Mouse (Mus musculus): ENCODE measurements around the gene Selplg. TPM values are rescaled to one million over a fixed set of nuclear protein-coding genes. Genes with fewer than 3 reads are reported as not detected.

Selplg gene
- total and polyA plus RNA-seq, 2 experiments from 2014 or later: 1.1 to 1.8 TPM

- Histone ChIP-seq H3K9me3 (ENCODE audit: low read length) (no peaks in the 10 kb centered on the region), H3K4me1 (ENCODE audit: insufficient read depth) (peaks cover under 1% of the 10 kb centered on the region; the same call in 1 of the 2 replicates), H3K27me3 (ENCODE audit: insufficient read depth, low read length) (no peaks in the 10 kb centered on the region), H3K36me3 (ENCODE audit: insufficient read depth) (peaks cover 19% of the 10 kb centered on the region), H3K4me3 (ENCODE audit: low read depth, low read length) (no peak overlapping the region), H3K27ac (ENCODE audit: low read depth, low read length) (no peak overlapping the region), H3K4me2 (ENCODE audit: low read depth) (no peak overlapping the region), H3K9ac (no peak overlapping the region)
- 95% methylated on average over 12 of the region's 12 CpGs for WGBS
- TF ChIP-seq CTCF (IDR thresholded peaks at IDR 0.05; ENCODE audit: low read depth): no peak
- ATAC-seq: no peak
- no peak for DNase-seq
These were observed 31.6 kb upstream of the Selplg start for GRCm38 (mm10) chr5:113863994-113864393.

DNA sequence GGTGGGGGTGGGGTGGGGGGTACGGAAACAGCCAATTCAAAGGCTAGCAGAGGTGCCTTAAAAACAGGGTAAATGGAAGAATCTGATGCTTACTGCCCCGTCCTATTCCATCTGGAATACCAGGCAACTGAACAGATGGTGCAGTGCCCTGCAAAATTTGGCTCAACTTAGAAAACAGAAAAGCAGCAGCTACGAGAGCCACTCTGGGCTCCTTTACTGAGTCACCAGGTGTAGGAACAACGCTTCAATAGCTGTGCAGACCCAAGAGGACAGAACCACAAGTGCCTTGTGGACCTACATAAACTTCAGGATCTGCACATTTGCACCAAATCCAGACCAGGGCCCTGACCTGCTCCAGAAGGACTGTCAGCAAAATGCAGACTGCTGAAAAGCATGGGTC lies 30.0 kb upstream of the Selplg start:
- Histone ChIP-seq H3K4me3 (ENCODE audit: low read depth, low read length) (no peak overlapping the region), H3K27ac (ENCODE audit: low read depth, low read length) (0 out of 2 replicates have a peak overlapping the region, but pooled peaks have one; percentile 54), H3K9ac (no peak overlapping the region), H3K27me3 (ENCODE audit: insufficient read depth, low read length) (no peaks in the 10 kb centered on the region), H3K4me2 (ENCODE audit: low read depth) (no peak overlapping the region), H3K4me1 (ENCODE audit: insufficient read depth) (no peaks in the 10 kb centered on the region), H3K9me3 (ENCODE audit: low read length) (no peaks in the 10 kb centered on the region), H3K36me3 (ENCODE audit: insufficient read depth) (peaks cover 19% of the 10 kb centered on the region)
- WGBS: 55% methylated on average over 4 of the region's 4 CpGs
- ATAC-seq (no peak), DNase-seq (no peak)
- no peak for TF ChIP-seq CTCF (IDR thresholded peaks at IDR 0.05; ENCODE audit: low read depth)

DNA sequence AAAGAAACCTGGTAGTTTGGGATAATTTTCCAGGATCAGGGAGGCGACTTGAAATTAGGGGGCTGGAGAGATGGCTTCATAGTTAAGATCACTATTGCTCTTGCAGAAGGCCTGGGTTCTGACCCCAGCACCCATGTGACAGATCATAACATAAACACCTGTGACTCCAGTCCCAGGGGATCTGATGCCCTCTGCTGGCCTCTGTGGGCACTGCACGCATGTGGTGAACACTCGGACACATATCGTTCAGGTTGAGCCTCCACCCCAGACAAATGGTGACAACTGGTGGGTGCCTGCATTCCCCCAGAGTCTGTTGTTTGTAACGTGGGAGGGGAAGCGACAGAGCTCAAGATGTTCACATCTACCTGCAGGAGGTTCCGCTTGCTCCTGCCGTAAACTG lies 28.9 kb upstream of the Selplg start:
- Histone ChIP-seq H3K4me2 (ENCODE audit: low read depth) (no peak overlapping the region), H3K4me1 (ENCODE audit: insufficient read depth) (0 out of 2 replicates have a peak, but pooled peaks cover 3% of the 10 kb centered on the region), H3K27me3 (ENCODE audit: insufficient read depth, low read length) (no peaks in the 10 kb centered on the region), H3K9me3 (ENCODE audit: low read length) (no peaks in the 10 kb centered on the region), H3K27ac (ENCODE audit: low read depth, low read length) (no peak overlapping the region), H3K36me3 (ENCODE audit: insufficient read depth) (peaks cover 19% of the 10 kb centered on the region), H3K4me3 (ENCODE audit: low read depth, low read length) (no peak overlapping the region), H3K9ac (no peak overlapping the region)
- ATAC-seq (no peak), DNase-seq (no peak)
- WGBS: 94% methylated on average over 8 of the region's 8 CpGs
- peak; percentile 65 for TF ChIP-seq CTCF (IDR thresholded peaks at IDR 0.05; ENCODE audit: low read depth)

- Histone ChIP-seq H3K4me1 (ENCODE audit: insufficient read depth) (0 out of 2 replicates have a peak, but pooled peaks cover 3% of the 10 kb centered on the region), H3K27me3 (ENCODE audit: insufficient read depth, low read length) (no peaks in the 10 kb centered on the region), H3K4me2 (ENCODE audit: low read depth) (no peak overlapping the region), H3K27ac (ENCODE audit: low read depth, low read length) (no peak overlapping the region), H3K36me3 (ENCODE audit: insufficient read depth) (peaks cover 9% of the 10 kb centered on the region), H3K9ac (no peak overlapping the region), H3K4me3 (ENCODE audit: low read depth, low read length) (no peak overlapping the region), H3K9me3 (ENCODE audit: low read length) (no peaks in the 10 kb centered on the region)
- 42% methylated on average over 5 of the region's 5 CpGs for WGBS
- no peak for DNase-seq
- no peak for ATAC-seq
- TF ChIP-seq CTCF (IDR thresholded peaks at IDR 0.05; ENCODE audit: low read depth): no peak
These were observed 26.5 kb upstream of the Selplg start for GRCm38 (mm10) chr5:113858971-113859370.

DNA sequence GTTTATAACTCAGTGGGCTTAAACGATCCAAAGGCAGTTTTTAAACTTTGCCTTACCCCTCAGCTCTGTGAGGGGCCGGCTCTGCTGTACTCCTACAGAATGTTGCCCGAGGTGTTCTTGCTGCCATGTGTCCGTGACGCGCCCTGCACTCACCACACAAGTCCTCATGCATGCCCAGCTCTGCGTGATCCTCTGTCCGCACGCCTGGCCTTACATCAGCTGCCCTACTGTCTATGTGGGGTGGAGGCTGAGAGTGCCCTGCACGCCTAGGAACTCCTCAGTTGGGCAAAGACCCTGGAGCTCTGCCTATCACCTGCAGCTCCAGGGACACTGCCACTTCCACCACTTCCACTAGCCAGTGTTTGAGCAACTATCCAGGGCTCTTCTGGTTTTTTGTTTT lies 26.1 kb upstream of the Selplg start:
- DNase-seq (no peak), ATAC-seq (no peak)
- H3K4me1 ChIP-seq (ENCODE audit: insufficient read depth): 0 out of 2 replicates have a peak, but pooled peaks cover 3% of the 10 kb centered on the region
- H3K27me3 ChIP-seq (ENCODE audit: insufficient read depth, low read length): no peaks in the 10 kb centered on the region
- H3K4me3 ChIP-seq (ENCODE audit: low read depth, low read length): no peak overlapping the region
- WGBS: 81% methylated on average over 10 of the region's 10 CpGs
- H3K9me3 ChIP-seq (ENCODE audit: low read length): no peaks in the 10 kb centered on the region
- H3K27ac ChIP-seq (ENCODE audit: low read depth, low read length): no peak overlapping the region
- no peak for TF ChIP-seq CTCF (IDR thresholded peaks at IDR 0.05; ENCODE audit: low read depth)
- H3K9ac ChIP-seq: no peak overlapping the region
- H3K4me2 ChIP-seq (ENCODE audit: low read depth): no peak overlapping the region
- H3K36me3 ChIP-seq (ENCODE audit: insufficient read depth): peaks cover 4% of the 10 kb centered on the region

- Histone ChIP-seq H3K27me3 (ENCODE audit: insufficient read depth, low read length) (no peaks in the 10 kb centered on the region), H3K27ac (ENCODE audit: low read depth, low read length) (no peak overlapping the region), H3K4me1 (ENCODE audit: insufficient read depth) (0 out of 2 replicates have a peak, but pooled peaks cover 3% of the 10 kb centered on the region), H3K4me2 (ENCODE audit: low read depth) (no peak overlapping the region), H3K9me3 (ENCODE audit: low read length) (no peaks in the 10 kb centered on the region), H3K36me3 (ENCODE audit: insufficient read depth) (peaks cover under 1% of the 10 kb centered on the region; the same call in 1 of the 2 replicates), H3K9ac (no peak overlapping the region; the same call in 1 of the 2 replicates), H3K4me3 (ENCODE audit: low read depth, low read length) (no peak overlapping the region)
- no peak for TF ChIP-seq CTCF (IDR thresholded peaks at IDR 0.05; ENCODE audit: low read depth)
- ATAC-seq: no peak
- DNase-seq: no peak
- WGBS: 50% methylated on average over 8 of the region's 8 CpGs
These were observed 25.2 kb upstream of the Selplg start for GRCm38 (mm10) chr5:113857631-113858030.

GRCm38 (mm10) chr5:113856631-113857030 lies 24.2 kb upstream of the Selplg start:
- WGBS: 66% methylated on average over 7 of the region's 7 CpGs
- DNase-seq: no peak
- no peaks in the 10 kb centered on the region for H3K9me3 ChIP-seq (ENCODE audit: low read length)

More at GRCm38 (mm10) chr5:113856631-113857030, 24.2 kb upstream of the Selplg start:
- Histone ChIP-seq H3K36me3 (ENCODE audit: insufficient read depth) (peaks cover 5% of the 10 kb centered on the region), H3K4me1 (ENCODE audit: insufficient read depth) (0 out of 2 replicates have a peak, but pooled peaks cover 3% of the 10 kb centered on the region), H3K4me2 (ENCODE audit: low read depth) (no peak overlapping the region), H3K27ac (ENCODE audit: low read depth, low read length) (no peak overlapping the region), H3K4me3 (ENCODE audit: low read depth, low read length) (no peak overlapping the region), H3K9ac (no peak overlapping the region), H3K27me3 (ENCODE audit: insufficient read depth, low read length) (no peaks in the 10 kb centered on the region)
- TF ChIP-seq CTCF (IDR thresholded peaks at IDR 0.05; ENCODE audit: low read depth): no peak
- ATAC-seq: no peak

Data from forebrain, postnatal 0 days (tissue).